In the genomic region with DNA sequence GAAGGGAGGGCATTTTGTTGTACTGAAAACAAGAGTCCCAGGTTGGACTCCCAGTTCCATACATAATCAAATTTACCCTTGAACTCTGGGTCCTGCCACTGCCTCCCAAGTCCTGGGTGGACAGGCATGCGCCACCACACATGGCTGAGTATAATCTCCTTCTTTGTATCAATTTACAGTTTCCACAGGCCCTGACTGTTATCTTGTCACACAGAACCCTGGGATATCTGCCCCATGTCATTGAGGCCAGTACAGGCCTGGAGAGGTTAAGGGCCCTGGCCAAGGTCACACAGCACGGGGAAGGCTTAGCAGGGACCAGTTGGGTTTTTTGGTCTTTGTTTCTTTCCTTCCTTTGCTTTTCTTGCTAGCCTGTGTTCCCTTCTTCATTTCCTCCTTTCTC, we compare ENCODE assay signal across 23 mouse cellular contexts. TPM values are rescaled to one million over a fixed set of nuclear protein-coding genes. Genes with fewer than 3 reads are reported as not detected.
DNase-seq lines count a peak whose midpoint lies in the region; ATAC-seq and TF ChIP-seq lines count a peak whose summit lies in the region.
"Had no signal": no experiment of that assay in that cellular context is flagged by ENCODE, and none has a peak within 500 bp of the region (broad histone marks: within the 10 kb centered on the region; RNA-seq: fewer than 3 reads in every experiment).

No protein-coding gene starts in this region.

- ATAC-seq in erythroblast, adult 5-6 weeks (replicated peaks; ENCODE audit: low FRiP score, poor library complexity, severe bottlenecking): peak; percentile 52; the same call in 1 of the 2 replicates
- peak; percentile 56 for ATAC-seq in erythroid progenitor cell, adult 5-6 weeks (replicated peaks; ENCODE audit: low FRiP score, poor library complexity, severe bottlenecking)
- peak; percentile 21 for ATAC-seq in liver, embryonic 14.5 days (ENCODE audit: insufficient read depth)
- peak; percentile 57 for ATAC-seq in megakaryocyte-erythroid progenitor cell, adult 5-6 weeks (replicated peaks; ENCODE audit: low FRiP score, low TSS enrichment, poor library complexity, severe bottlenecking)
- no peak for ATAC-seq in intestine, postnatal 0 days
- no peak for ATAC-seq in forebrain, postnatal 0 days
- ATAC-seq: forebrain, embryonic 13.5 days; hindbrain, embryonic 16.5 days had no signal

- H3K9ac ChIP-seq in liver, embryonic 14.5 days (replicated peaks): 0 out of 2 replicates have a peak overlapping the region, but pooled peaks have one; percentile 27
- H3K9ac ChIP-seq in intestine, postnatal 0 days (ENCODE audit: low read depth, low read length): no peak overlapping the region
- no peak overlapping the region for H3K9ac ChIP-seq in forebrain, postnatal 0 days
- H3K9ac ChIP-seq: embryonic facial prominence, embryonic 15.5 days; forebrain, embryonic 13.5 days; hindbrain, embryonic 12.5 days had no signal

- peak in 1 of 3 experiments; percentile 60 for DNase-seq in liver, embryonic 14.5 days (ENCODE audit: low read depth in 3 of 3, low spot score in 3 of 3)
- no peak for DNase-seq in forebrain, postnatal 0 days
- DNase-seq in ovary, postnatal 36 days (ENCODE audit: low spot score): no peak
- DNase-seq: adrenal gland, adult 8-10 months; adrenal gland, postnatal 36 days; cerebellum, adult 2 months; cerebellum, postnatal 14 days; embryo, embryonic 11 days; gastrocnemius, postnatal 36 days; heart, adult 11 months; heart, postnatal 4 days had no signal

- H3K27ac ChIP-seq in liver, embryonic 14.5 days: peak overlapping the region; percentile 4
- H3K27ac ChIP-seq in intestine, postnatal 0 days (ENCODE audit: low read depth, low read length): no peak overlapping the region
- no peak overlapping the region for H3K27ac ChIP-seq in forebrain, postnatal 0 days (ENCODE audit: low read depth, low read length)
- H3K27ac ChIP-seq: embryonic facial prominence, embryonic 15.5 days; forebrain, embryonic 13.5 days; heart, embryonic 13.5 days; hindbrain, embryonic 12.5 days had no signal

- no peaks in the 10 kb centered on the region for H3K9me3 ChIP-seq in liver, embryonic 14.5 days (ENCODE audit: control insufficient read depth, low read length)
- no peaks in the 10 kb centered on the region for H3K9me3 ChIP-seq in intestine, postnatal 0 days (ENCODE audit: control insufficient read depth)
- H3K9me3 ChIP-seq in forebrain, postnatal 0 days (ENCODE audit: low read length): no peaks in the 10 kb centered on the region
- H3K9me3 ChIP-seq: embryonic facial prominence, embryonic 15.5 days; forebrain, embryonic 13.5 days; heart, embryonic 13.5 days; hindbrain, embryonic 12.5 days had no signal

- no peak overlapping the region for H3K4me3 ChIP-seq in liver, embryonic 14.5 days (ENCODE audit: insufficient read depth in 1 of 2, low read depth in 2 of 2, low read length in 2 of 2)
- H3K4me3 ChIP-seq in intestine, postnatal 0 days (ENCODE audit: low read depth, low read length): no peak overlapping the region
- no peak overlapping the region for H3K4me3 ChIP-seq in forebrain, postnatal 0 days (ENCODE audit: low read depth, low read length)
- H3K4me3 ChIP-seq: embryonic facial prominence, embryonic 15.5 days; forebrain, embryonic 13.5 days; heart, embryonic 13.5 days; hindbrain, embryonic 12.5 days had no signal

- peaks cover 16 to 26% of the 10 kb centered on the region in 2 experiments for H3K4me1 ChIP-seq in liver, embryonic 14.5 days (replicated peaks; ENCODE audit: control insufficient read depth in 2 of 2, insufficient read depth in 2 of 2, low read length in 1 of 2)
- no peaks in the 10 kb centered on the region for H3K4me1 ChIP-seq in intestine, postnatal 0 days (replicated peaks; ENCODE audit: control insufficient read depth, insufficient read depth, low read length)
- no peaks in the 10 kb centered on the region for H3K4me1 ChIP-seq in forebrain, postnatal 0 days (ENCODE audit: insufficient read depth)

- TF ChIP-seq CTCF in liver, embryonic 14.5 days (IDR thresholded peaks at IDR 0.05; ENCODE audit: low read depth): no peak
- no peak for TF ChIP-seq CTCF in intestine, postnatal 0 days (IDR thresholded peaks at IDR 0.05; ENCODE audit: low read depth)
- TF ChIP-seq CTCF in forebrain, postnatal 0 days (IDR thresholded peaks at IDR 0.05; ENCODE audit: low read depth): no peak

- no peaks in the 10 kb centered on the region for H3K27me3 ChIP-seq in liver, embryonic 14.5 days (ENCODE audit: control insufficient read depth, insufficient read depth, low read length)
- H3K27me3 ChIP-seq in intestine, postnatal 0 days (replicated peaks; ENCODE audit: control insufficient read depth, insufficient read depth, low read length): no peaks in the 10 kb centered on the region
- no peaks in the 10 kb centered on the region for H3K27me3 ChIP-seq in forebrain, postnatal 0 days (ENCODE audit: insufficient read depth, low read length)
- H3K27me3 ChIP-seq: embryonic facial prominence, embryonic 15.5 days; forebrain, embryonic 13.5 days; heart, embryonic 13.5 days; hindbrain, embryonic 12.5 days had no signal

- WGBS in liver, embryonic 14.5 days (ENCODE audit: insufficient replicate concordance): 14% methylated on average over 2 of the region's 2 CpGs
- WGBS in intestine, postnatal 0 days: 87% methylated on average over 2 of the region's 2 CpGs
- 93% methylated on average over 2 of the region's 2 CpGs for WGBS in forebrain, postnatal 0 days

- H3K4me2 ChIP-seq in liver, embryonic 14.5 days (ENCODE audit: low read depth): peak overlapping the region; percentile 31
- no peak overlapping the region for H3K4me2 ChIP-seq in intestine, postnatal 0 days (replicated peaks; ENCODE audit: low read depth)
- no peak overlapping the region for H3K4me2 ChIP-seq in forebrain, postnatal 0 days (ENCODE audit: low read depth)
- H3K4me2 ChIP-seq: embryonic facial prominence, embryonic 15.5 days; forebrain, embryonic 13.5 days; heart, embryonic 13.5 days; hindbrain, embryonic 12.5 days had no signal

- peaks cover 4% of the 10 kb centered on the region; the same call in 1 of the 2 replicates for H3K36me3 ChIP-seq in liver, embryonic 14.5 days (replicated peaks; ENCODE audit: control insufficient read depth, insufficient read depth, low read depth)
- peaks cover 47% of the 10 kb centered on the region for H3K36me3 ChIP-seq in intestine, postnatal 0 days (ENCODE audit: control insufficient read depth, insufficient read depth)
- peaks cover 59% of the 10 kb centered on the region for H3K36me3 ChIP-seq in forebrain, postnatal 0 days (ENCODE audit: insufficient read depth)

- TF ChIP-seq EP300 in liver, embryonic 14.5 days (IDR thresholded peaks at IDR 0.05; ENCODE audit: low read depth): peak; percentile 67

RNA-seq across cellular contexts. Expression of a gene that starts 5.0 kb away (rescaled TPM):
- 14.8 and 33.2 TPM in 2 replicates for total RNA-seq in erythroblast, adult 5-6 weeks (2015; ENCODE audit: low replicate concordance)
- 32.5 and 36.0 TPM in 2 replicates for total RNA-seq in erythroblast, adult 5-6 weeks (2017; ENCODE audit: low replicate concordance)
- total RNA-seq in erythroid progenitor cell, adult 5-6 weeks (2015; ENCODE audit: low replicate concordance): 114 and 119 TPM in 2 replicates
- total RNA-seq in erythroid progenitor cell, adult 5-6 weeks (2017; ENCODE audit: low replicate concordance): 51.6 and 80.9 TPM in 2 replicates
- polyA plus RNA-seq in liver, embryonic 14.5 days (2012; rRNA removed): 32.5 and 34.5 TPM in 2 replicates
- polyA plus RNA-seq in liver, embryonic 14.5 days (2014; fragmentation: Nextera tagmentation; extraction: Ambion mirVana): 9.1 and 9.3 TPM in 2 replicates
- total RNA-seq in megakaryocyte-erythroid progenitor cell, adult 5-6 weeks (2014; fragmentation: Nextera tagmentation): 103 and 123 TPM in 2 replicates
- total RNA-seq in megakaryocyte-erythroid progenitor cell, adult 5-6 weeks (2017): 57.4 and 79.8 TPM in 2 replicates
- polyA plus RNA-seq in intestine, postnatal 0 days (2015; fragmentation: Nextera tagmentation; extraction: Ambion mirVana): 3.5 and 4.5 TPM in 2 replicates
- total RNA-seq in forebrain, postnatal 0 days (2014; rRNA removed): 116 and 117 TPM in 2 replicates
- polyA plus RNA-seq in forebrain, postnatal 0 days (2015; fragmentation: Nextera tagmentation; extraction: Ambion mirVana): 6.7 and 6.9 TPM in 2 replicates

RNA-seq across cellular contexts. Expression of a gene that starts 8.8 kb away (rescaled TPM):
- total RNA-seq in erythroblast, adult 5-6 weeks (2015; ENCODE audit: low replicate concordance): 1.3 TPM in 1 of 2 replicates, not detected in the other
- total RNA-seq in erythroblast, adult 5-6 weeks (2017; ENCODE audit: low replicate concordance): 0.51 and 2.6 TPM in 2 replicates
- 1.8 and 10.5 TPM in 2 replicates for total RNA-seq in erythroid progenitor cell, adult 5-6 weeks (2015; ENCODE audit: low replicate concordance)
- 2.6 and 4.7 TPM in 2 replicates for total RNA-seq in erythroid progenitor cell, adult 5-6 weeks (2017; ENCODE audit: low replicate concordance)
- polyA plus RNA-seq in liver, embryonic 14.5 days (2012; rRNA removed): 0.41 and 0.65 TPM in 2 replicates
- polyA plus RNA-seq in liver, embryonic 14.5 days (2014; fragmentation: Nextera tagmentation; extraction: Ambion mirVana): 0.41 and 0.49 TPM in 2 replicates
- total RNA-seq in megakaryocyte-erythroid progenitor cell, adult 5-6 weeks (2014; fragmentation: Nextera tagmentation): 1.4 and 2.3 TPM in 2 replicates
- 0.76 and 2.3 TPM in 2 replicates for total RNA-seq in megakaryocyte-erythroid progenitor cell, adult 5-6 weeks (2017)
- 0.68 and 0.86 TPM in 2 replicates for polyA plus RNA-seq in intestine, postnatal 0 days (2015; fragmentation: Nextera tagmentation; extraction: Ambion mirVana)
- 0.15 and 0.81 TPM in 2 replicates for total RNA-seq in forebrain, postnatal 0 days (2014; rRNA removed)
- 0.36 and 0.86 TPM in 2 replicates for polyA plus RNA-seq in forebrain, postnatal 0 days (2015; fragmentation: Nextera tagmentation; extraction: Ambion mirVana)
- total RNA-seq: common myeloid progenitor, adult 5-6 weeks; gastrocnemius, adult 8-10 months had no signal

RNA-seq across cellular contexts. Expression of a gene that starts 19.5 kb away (rescaled TPM):
- not detected in 2 replicates for total RNA-seq in erythroblast, adult 5-6 weeks (2015; ENCODE audit: low replicate concordance)
- not detected in 2 replicates for total RNA-seq in erythroblast, adult 5-6 weeks (2017; ENCODE audit: low replicate concordance)
- total RNA-seq in erythroid progenitor cell, adult 5-6 weeks (2015; ENCODE audit: low replicate concordance): not detected in 2 replicates
- total RNA-seq in erythroid progenitor cell, adult 5-6 weeks (2017; ENCODE audit: low replicate concordance): not detected in 2 replicates
- not detected in 2 replicates for polyA plus RNA-seq in liver, embryonic 14.5 days (2012; rRNA removed)
- not detected in 2 replicates for polyA plus RNA-seq in liver, embryonic 14.5 days (2014; fragmentation: Nextera tagmentation; extraction: Ambion mirVana)
- not detected in 2 replicates for total RNA-seq in megakaryocyte-erythroid progenitor cell, adult 5-6 weeks (2014; fragmentation: Nextera tagmentation)
- not detected in 2 replicates for total RNA-seq in megakaryocyte-erythroid progenitor cell, adult 5-6 weeks (2017)
- polyA plus RNA-seq in intestine, postnatal 0 days (2015; fragmentation: Nextera tagmentation; extraction: Ambion mirVana): 4.5 and 4.7 TPM in 2 replicates
- not detected in 2 replicates for total RNA-seq in forebrain, postnatal 0 days (2014; rRNA removed)
- polyA plus RNA-seq in forebrain, postnatal 0 days (2015; fragmentation: Nextera tagmentation; extraction: Ambion mirVana): 0.38 and 1.2 TPM in 2 replicates
- total RNA-seq: adrenal gland, postnatal 36 days; common myeloid progenitor, adult 5-6 weeks had no signal
- polyA plus RNA-seq: embryonic facial prominence, embryonic 11.5 days; forebrain, embryonic 13.5 days; heart, embryonic 13.5 days; hindbrain, embryonic 12.5 days had no signal

RNA-seq across cellular contexts. Expression of a gene that starts 19.7 kb away (rescaled TPM):
- total RNA-seq in erythroblast, adult 5-6 weeks (2015; ENCODE audit: low replicate concordance): 7.5 and 9.8 TPM in 2 replicates
- total RNA-seq in erythroblast, adult 5-6 weeks (2017; ENCODE audit: low replicate concordance): 6.7 and 7.1 TPM in 2 replicates
- total RNA-seq in erythroid progenitor cell, adult 5-6 weeks (2015; ENCODE audit: low replicate concordance): 11.5 and 13.0 TPM in 2 replicates
- total RNA-seq in erythroid progenitor cell, adult 5-6 weeks (2017; ENCODE audit: low replicate concordance): 6.7 and 17.2 TPM in 2 replicates
- 19.9 and 24.8 TPM in 2 replicates for polyA plus RNA-seq in liver, embryonic 14.5 days (2012; rRNA removed)
- polyA plus RNA-seq in liver, embryonic 14.5 days (2014; fragmentation: Nextera tagmentation; extraction: Ambion mirVana): 30.6 and 34.0 TPM in 2 replicates
- total RNA-seq in megakaryocyte-erythroid progenitor cell, adult 5-6 weeks (2014; fragmentation: Nextera tagmentation): 35.2 and 49.4 TPM in 2 replicates
- total RNA-seq in megakaryocyte-erythroid progenitor cell, adult 5-6 weeks (2017): 22.1 and 31.1 TPM in 2 replicates
- 70.7 and 72.5 TPM in 2 replicates for polyA plus RNA-seq in intestine, postnatal 0 days (2015; fragmentation: Nextera tagmentation; extraction: Ambion mirVana)
- total RNA-seq in forebrain, postnatal 0 days (2014; rRNA removed): 133 and 151 TPM in 2 replicates
- 172 and 215 TPM in 2 replicates for polyA plus RNA-seq in forebrain, postnatal 0 days (2015; fragmentation: Nextera tagmentation; extraction: Ambion mirVana)

RNA-seq across cellular contexts. Expression of a gene that starts 28.8 kb away (rescaled TPM):
- not detected in 2 replicates for total RNA-seq in erythroblast, adult 5-6 weeks (2015; ENCODE audit: low replicate concordance)
- not detected in 2 replicates for total RNA-seq in erythroblast, adult 5-6 weeks (2017; ENCODE audit: low replicate concordance)
- not detected in 2 replicates for total RNA-seq in erythroid progenitor cell, adult 5-6 weeks (2015; ENCODE audit: low replicate concordance)
- total RNA-seq in erythroid progenitor cell, adult 5-6 weeks (2017; ENCODE audit: low replicate concordance): not detected in 2 replicates
- polyA plus RNA-seq in liver, embryonic 14.5 days (2012; rRNA removed): 0.11 and 0.19 TPM in 2 replicates
- 0.09 TPM in 1 of 2 replicates, not detected in the other for polyA plus RNA-seq in liver, embryonic 14.5 days (2014; fragmentation: Nextera tagmentation; extraction: Ambion mirVana)
- not detected in 2 replicates for total RNA-seq in megakaryocyte-erythroid progenitor cell, adult 5-6 weeks (2014; fragmentation: Nextera tagmentation)
- 0.30 TPM in 1 of 2 replicates, not detected in the other for total RNA-seq in megakaryocyte-erythroid progenitor cell, adult 5-6 weeks (2017)
- polyA plus RNA-seq in intestine, postnatal 0 days (2015; fragmentation: Nextera tagmentation; extraction: Ambion mirVana): 0.30 and 0.39 TPM in 2 replicates
- total RNA-seq in forebrain, postnatal 0 days (2014; rRNA removed): 2.7 and 5.4 TPM in 2 replicates
- 2.8 and 4.3 TPM in 2 replicates for polyA plus RNA-seq in forebrain, postnatal 0 days (2015; fragmentation: Nextera tagmentation; extraction: Ambion mirVana)
- total RNA-seq: common myeloid progenitor, adult 5-6 weeks had no signal

Comparison
In these comparisons a context has a peak if more than half of its experiments do, and no peak if none do; other contexts are left out.
1. ATAC-seq: peak in erythroblast, adult 5-6 weeks (single experiment), erythroid progenitor cell, adult 5-6 weeks (single experiment), liver, embryonic 14.5 days (single experiment) and megakaryocyte-erythroid progenitor cell, adult 5-6 weeks (single experiment); none in intestine, postnatal 0 days (single experiment) and forebrain, postnatal 0 days (single experiment).